Mouse (Mus musculus) thymus, postnatal 10 days (tissue): ENCODE data around the gene Alkbh6.

Experiments
- DNase-seq, 2 experiments: peaks; one replicate each; pipeline ENCODE4 v3.0.0; 2021; ENCODE audit warnings: low spot score in 2 of 2

The Alkbh6 gene

DNA sequence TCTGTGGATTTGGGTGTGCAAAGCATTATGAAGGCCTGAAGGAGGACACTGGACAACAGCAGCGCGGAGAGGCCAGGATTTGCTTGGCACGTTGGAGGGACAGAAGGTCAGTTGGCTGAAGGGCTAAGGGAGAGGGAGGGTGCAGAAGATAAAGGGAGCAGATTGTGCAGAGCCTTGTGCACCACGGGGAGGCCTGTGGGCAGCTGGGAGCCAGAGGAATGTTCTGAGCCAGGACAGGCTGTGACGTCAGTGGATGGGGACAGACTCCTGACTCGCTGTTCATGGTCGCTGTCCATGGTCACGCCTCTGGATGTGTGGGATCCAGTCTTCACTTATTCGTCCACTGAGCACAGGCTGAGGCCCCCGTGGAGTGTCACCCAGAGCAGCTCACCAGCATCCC lies 13.4 kb upstream of the Alkbh6 start:
- DNase-seq, result no peak

DNA sequence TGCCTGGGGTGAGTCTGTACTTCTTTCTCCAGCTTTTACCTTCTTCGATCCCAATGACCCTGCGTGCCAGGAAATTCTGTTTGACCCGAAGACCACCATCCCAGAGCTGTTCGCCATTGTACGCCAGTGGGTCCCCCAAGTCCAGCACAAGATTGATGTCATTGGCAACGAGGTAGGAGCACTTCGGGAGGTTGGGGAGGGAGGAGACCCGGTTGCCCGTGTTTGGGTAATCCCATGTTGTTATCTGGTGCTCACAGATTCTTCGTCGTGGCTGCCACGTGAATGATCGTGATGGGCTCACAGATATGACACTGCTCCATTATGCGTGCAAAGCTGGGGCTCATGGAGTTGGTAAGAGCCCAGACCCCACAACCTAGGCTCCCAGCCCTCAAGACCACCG lies 11.7 kb upstream of the Alkbh6 start:
- no peak for DNase-seq

DNA sequence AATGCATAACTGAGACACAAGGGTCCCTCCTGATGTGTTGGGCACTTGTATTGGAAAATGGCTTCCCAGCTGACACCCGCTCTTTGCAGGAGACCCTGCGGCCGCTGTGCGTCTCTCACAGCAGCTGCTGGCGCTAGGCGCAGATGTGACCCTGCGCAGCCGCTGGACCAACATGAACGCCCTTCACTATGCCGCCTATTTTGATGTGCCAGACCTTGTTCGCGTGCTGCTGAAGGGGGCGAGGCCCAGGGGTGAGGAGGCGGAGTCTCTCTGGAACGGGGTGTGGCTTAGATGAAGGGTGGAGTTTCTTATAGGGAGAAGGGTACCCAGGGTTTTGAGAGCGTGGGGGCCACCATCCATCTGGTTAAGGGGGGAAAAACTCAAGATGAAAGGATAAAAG lies 11.3 kb upstream of the Alkbh6 start:
- DNase-seq, result no peak

DNA sequence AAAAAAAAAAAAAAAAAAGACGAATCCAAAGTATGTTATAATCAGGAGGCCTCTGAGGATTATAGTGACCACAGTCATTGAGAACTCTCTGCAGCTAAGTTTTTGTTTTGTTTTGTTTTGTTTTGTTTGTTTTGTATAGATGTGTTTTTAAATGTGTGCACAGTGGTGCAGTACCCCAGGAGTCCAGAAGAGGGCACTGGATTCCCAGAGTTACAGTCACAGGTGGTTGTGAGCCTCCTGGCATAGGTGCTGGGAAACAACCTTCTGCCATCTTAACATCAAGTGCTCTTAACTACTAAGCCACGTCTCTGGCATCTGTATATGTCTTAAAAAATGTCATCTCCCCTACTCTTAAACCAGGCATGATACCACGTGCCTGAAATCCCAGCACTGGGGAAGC lies 7.6 kb upstream of the Alkbh6 start:
- DNase-seq, result peak in 1 of 2 experiments; percentile 34

DNA sequence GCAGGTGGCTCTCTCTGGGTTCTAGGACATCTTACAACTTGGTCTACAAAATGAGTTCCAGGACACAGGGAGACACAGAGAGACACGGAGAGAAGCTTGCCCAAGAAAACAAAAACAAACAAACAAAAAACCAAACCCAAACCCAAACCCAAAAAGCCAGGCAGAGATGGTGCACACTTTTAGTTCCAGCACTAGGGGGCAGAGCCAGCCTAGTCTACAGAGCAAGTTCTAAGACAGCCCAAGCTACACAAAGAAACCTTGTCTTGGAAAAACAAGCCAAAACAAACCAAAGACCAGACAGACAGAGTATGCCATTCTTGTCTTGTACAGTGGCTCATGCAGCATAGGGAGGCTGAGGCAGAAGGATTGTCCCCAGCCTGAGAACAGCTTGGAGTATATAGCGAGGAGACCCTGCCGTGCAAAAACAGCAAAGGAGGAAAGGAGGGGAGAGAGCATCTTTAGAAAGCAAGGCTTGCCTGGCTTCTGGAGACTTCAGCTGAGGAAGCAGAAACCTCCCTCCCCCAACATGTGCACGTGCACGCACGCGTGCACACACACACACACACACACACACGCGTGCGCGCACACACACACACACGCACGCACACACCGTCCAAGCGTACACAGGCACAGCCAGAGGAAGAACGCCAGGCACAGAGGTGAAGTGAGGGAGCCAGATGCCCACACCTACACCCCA lies 2.3 kb upstream of the Alkbh6 start:
- no peak for DNase-seq

DNA sequence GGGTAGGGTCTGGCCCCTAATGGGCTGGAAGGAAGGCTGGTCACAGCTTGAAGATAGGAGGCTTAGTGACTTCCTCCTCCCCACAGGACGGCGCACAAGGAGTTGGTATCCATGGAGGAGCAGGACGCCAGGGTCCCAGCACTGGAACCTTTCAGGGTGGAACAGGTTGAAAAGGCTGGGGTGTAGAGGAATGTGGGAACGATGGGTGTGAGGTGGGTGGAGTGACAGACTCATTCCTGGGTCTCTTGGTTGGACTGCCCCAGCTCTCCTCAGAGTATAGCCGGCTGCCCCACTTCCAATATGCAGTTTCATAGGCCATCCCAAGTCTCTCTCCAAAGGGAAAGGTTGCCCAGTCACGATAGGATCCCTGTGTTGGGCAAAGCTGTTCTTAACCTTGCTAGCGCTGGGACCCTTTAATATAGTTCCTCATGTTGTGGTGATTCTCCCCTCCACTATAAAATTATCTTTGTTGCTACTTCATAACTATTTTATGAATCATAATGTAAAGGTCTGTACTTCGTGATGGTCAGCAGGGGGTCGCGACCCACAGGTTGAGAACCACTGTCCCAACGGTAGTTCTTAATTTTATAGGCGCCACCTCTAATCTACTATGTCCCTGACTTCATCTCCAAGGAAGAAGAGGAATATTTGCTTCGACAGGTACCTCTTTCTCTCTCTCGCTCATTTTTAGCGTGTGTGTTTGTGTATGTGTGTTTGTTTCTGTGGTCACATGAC lies 1.0 kb downstream of the Alkbh6 start:
- no peak for DNase-seq

DNA sequence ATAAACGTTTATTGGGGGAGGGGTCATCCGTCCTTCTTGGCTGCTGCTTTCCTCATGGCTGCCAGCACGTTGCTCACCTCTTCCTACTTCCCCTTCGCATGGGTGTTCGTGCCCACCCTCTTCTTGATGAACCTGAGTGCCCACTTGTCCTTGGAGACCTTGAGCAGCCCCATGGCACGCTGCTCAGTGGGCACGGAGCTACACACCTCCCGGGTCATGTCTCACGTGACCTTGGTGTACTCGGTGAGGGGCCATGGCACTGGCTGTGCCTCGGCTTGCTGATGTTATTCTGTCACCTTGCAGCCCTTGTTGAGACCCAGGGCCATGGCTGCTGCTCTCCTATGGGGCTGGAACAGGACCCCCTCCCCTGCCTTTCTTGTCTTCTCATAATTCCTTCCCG lies 1.6 kb downstream of the Alkbh6 start:
- no peak for DNase-seq

DNA sequence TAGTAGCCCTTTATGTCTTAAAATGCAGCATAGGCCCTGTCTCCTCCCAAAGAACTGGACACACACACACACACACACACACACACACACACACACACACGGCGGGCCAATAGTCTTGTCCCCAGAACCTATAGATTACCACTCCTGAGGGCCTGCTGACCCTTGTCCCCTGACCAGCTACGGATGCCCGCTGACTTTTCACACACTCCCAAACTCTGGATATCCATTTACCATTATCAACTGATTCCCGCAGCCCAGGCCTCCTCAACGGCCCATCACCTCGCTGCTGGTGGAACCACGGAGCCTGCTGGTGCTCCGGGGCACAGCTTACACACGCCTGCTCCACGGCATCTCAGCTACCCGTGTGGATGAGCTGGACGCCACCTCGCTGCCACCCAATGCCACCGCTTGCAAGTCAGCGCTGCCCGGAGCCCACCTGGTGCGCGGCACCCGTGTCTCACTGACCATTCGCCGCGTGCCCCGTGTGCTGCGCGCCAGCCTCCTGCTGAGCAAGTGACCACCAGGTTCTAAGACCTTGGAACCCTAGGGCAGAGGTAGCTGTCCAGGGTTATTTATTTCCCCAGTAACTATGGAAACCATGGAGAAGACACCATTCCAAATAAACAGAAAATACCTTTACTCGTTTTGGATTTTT lies 5.3 kb downstream of the Alkbh6 start:
- no peak for DNase-seq

DNA sequence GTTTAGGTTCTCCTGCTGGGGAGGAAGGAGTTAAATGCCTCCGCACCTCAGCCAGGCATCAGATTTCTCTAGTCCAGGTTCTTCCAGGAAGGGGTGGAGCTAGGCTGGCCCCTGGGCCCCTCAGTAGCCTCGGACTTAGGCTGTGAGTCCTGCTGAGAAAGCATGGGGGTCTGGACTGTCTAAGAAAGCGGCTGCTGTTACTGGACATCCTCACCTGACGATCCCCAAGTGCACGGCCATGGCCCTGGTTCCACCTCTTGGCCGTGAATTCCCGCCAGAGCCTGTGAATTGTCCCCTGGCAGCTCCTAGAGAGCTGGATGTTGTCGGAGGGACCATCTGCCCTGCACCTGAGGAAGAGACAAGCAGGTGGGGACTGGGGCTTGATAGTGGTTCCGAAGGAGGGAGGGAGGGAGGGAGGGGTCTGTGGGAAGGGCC lies 6.2 kb downstream of the Alkbh6 start, which contains the start of gene Syne4:
Syne4 (plus strand) TSS at position 87 of the 435 bp plus-strand sequence.
- no peak for DNase-seq

DNA sequence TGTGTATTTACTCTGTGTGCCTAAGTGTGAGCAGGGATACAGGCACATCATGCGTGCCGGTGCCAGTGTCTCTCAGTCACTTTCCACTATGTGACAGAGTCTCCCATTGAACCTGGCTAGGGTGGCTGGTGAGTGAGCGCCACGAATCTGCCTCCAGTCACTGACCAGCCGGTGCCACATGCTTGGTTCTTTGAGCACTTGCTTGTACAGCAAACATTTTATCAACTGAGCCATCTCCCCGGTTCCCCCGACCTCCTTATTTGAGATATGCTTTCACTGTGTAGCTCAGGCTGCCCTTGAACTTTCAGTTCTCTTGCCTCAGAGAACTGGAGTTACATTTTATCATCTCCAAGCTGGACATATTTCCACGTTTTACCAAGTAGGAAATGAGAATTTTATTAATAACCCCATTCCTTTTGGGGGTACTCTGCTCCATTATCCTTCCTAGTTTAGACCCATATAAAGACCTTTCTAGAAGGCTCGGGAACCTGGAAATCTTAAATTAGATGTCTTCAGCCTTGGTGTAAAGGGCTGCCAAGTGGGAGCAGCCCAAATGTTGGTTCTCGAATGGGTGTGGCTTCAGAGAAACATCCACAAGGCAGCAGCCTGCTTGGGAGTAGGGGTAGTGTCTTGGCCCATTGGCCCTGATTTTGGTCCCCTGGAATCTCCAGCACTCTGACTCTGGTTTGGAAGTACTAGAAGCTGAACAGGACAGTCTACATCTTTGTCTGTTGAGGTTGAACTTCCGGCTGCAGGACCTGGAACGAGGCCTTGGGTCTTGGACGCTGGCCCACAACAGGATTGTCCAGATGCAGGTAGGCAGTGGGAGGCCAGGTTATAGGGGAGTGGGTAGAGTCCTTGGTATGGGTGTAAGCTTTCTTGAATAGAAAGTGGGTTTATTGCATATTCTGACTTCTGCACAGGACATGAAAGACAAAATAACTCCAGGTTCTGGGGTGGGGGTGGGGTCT lies 7.3 kb downstream of the Alkbh6 start:
- no peak for DNase-seq

DNA sequence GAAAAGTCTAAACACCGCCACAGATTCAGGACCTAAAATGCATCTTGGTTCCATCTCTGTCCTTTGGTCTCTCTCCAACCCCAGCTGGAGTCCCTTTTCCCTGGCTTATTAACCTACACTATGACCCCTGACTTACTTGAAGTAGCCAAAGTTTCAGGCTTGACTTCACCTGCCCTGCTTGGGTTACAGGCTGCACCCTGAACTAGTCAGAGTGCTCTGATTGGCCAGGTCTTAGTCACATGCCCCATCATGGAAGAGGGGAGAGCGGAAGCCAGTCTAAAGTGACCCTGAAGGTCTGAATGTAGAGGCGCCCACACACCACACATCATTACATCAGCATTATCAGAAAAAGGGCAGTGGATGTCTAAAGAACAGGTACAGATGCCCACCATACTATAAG lies 9.6 kb downstream of the Alkbh6 start:
- DNase-seq, result no peak

DNA sequence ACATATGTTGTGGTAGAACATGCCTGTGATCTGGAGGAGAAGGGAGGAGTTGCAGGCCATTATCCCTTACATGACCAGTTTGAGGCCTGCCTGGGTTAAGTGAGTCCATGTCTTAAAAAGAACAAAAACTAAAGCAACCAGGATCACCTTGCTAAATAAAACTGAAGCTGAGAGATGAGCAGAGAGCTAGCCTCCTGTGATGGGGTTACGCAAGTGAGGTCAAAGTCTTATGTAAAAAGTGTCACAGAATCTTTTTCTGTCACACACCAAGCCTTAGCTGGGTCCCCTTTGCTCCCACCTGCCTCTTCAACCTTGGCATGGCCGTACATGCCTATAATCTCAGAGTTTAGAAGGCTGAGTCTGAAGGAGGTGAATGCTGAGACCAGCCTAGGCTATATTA lies 12.4 kb downstream of the Alkbh6 start:
- DNase-seq, result no peak

DNA sequence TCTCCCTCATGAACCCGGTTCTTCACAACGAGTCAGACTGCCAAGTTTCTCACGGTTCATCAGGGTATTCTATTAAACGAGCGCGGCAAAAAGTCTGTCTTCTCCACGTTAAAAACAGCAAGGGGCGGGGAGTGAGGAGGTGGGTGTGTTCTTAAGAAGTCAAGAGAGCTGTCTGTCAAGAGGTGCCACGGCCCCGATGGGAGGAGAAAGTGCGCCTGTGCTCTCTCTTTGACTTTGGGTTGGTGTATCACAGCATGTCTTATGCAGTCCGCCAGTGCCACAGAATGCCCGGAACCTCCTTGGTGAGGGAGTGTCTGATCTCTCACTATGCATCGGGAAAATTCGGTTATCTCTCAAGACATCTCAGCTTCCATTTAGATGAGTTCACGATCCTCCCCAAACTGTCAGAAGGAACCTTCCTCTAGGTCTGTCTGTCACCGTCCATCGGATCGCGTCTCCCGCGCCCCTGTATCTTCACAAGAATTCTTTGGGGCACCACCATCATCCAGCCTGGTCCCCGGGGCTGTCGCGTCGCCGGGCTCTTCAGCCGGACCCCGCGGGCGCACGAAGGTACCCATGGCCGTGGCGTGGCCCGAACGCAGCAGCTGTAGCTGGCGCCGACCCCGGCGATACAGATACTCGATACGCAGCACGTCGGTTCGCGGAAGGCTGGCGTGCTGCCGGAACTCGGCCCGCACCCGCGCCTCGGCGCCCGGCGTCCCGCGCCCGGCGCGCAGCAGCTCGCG lies 13.2 kb downstream of the Alkbh6 start, which contains the start of gene E130208F15Rik:
E130208F15Rik (plus strand) TSS at position 202 of the 746 bp plus-strand sequence.
- peak; percentile 64 to 71 for DNase-seq

DNA sequence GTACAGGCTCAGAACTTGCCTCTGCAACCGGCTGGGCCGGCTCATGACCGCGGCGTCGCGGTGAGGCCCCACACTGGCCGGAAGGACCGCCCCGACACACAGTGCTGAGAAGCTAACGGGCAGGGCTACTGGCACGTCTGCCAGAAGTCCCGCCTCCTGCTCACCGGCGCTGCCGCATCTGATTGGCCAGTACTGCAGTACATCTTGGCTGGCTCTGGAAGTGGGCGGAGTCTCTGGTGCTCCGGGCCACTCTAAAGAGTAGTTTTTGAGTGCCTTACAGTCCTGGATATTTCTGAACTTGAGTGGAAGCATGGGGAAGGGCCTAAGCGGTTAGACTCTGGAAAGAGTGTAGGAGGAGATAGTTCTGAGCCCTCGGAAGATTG lies 13.8 kb downstream of the Alkbh6 start:
- DNase-seq, result peak; percentile 95 to 96

DNA sequence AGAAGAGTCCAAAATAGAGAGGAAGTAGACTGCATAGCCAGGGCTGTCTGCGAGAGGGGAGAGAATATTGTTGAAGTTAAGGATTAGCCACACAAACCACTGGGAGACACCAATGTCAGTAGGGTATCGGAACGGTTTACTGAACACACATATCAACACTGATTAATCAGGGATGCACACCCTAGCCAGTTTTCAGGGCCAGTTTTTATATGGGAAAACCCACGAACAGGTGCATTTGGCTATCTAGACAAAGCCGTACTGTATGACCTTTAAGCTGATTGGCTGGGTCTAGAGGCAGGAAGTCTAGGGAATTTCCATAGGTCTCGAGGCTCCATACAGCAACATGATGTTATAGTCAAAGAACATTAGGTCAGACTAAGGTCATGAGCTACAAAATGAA lies 14.3 kb downstream of the Alkbh6 start:
- DNase-seq, result no peak

DNA sequence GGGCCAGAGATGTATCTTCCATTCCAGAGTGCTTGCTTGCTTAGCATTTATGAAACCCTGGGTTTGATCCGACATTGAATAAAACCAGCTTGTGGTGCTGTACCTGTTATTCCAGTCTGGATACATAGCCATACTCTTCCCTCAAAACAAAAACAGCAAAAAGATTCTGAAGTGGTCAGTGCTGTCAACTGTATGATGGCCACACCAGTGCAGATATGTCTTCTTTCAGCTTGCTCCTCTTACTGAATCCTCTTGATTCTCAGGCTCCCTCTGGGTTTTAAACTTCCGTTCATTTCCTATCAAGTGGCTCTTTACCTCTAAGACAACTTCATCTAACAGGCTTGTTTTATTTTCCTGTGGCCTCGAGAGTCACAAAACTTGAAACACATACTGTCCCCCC lies 15.3 kb downstream of the Alkbh6 start, which contains the start of gene Sdhaf1:
Sdhaf1 (minus strand) TSS at position 101 of the 400 bp plus-strand sequence.
- DNase-seq, result no peak

DNA sequence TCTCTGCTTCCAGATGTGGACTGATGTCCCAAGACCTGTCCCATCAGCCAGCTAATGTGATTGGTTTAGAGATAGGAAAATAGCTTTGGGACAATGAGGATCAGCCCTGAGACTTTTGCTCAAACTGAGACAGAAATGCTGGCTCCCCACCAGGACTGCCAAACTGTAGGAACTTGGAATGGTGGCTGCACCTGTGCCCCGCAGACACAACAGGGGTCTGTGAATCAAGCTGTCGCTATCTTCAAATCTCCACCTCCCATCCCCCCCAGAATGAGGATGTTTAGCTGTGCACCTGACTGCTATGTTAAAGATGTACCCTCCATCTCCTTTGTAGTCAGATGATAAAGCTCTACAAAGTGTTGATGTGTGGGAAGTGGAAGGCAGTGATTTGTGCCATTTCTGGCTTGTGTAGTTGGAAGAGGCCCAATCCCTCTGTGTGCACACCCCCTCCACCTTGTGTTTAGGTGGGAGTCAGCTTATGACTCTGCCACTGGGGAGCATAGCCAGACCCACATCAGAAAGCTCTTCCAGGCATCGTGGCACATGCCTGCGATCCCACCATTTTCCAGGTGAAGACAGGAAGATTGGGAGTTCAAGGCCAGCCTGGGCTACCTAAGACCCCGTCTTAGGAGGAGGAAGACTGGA lies 15.9 kb downstream of the Alkbh6 start:
- no peak for DNase-seq

DNA sequence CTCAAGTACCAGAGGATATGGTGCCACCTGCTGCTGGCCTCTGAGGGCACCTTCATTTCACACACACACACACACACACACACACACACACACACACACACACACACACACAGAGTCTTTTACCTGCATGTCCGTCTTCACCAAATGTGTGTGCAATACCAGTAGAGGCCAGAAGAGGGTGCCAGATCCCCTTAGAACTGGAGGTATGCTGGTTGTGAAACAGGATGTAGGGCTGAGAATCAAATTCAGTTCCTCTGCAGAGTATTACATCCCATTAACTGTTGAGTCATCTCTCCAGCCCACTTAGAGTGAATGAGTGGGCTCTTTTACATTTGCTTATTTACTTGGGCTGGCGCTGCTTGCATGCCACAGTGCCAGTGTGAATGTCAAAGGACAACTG lies 16.8 kb downstream of the Alkbh6 start:
- peak; percentile 44 to 75 for DNase-seq

DNA sequence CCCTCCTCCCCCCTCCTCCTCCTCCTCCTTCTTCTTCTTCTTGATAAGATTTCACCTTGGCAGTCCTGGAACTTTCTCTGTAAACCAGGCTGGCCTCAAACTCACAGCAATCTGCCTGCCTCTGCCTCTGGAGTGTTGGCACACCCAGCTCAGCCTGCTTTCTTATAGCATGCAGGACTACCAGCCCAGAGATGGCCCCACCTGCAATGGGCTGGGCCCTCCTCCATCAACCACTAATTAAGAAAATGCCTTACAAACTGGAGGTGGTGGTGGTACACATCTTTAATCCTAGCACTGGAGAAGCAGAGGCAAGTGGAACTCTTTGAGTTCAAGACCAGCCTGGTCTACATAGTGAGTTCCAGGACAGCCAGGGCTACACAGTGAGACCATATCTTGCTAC lies 17.9 kb downstream of the Alkbh6 start:
- no peak for DNase-seq

DNA sequence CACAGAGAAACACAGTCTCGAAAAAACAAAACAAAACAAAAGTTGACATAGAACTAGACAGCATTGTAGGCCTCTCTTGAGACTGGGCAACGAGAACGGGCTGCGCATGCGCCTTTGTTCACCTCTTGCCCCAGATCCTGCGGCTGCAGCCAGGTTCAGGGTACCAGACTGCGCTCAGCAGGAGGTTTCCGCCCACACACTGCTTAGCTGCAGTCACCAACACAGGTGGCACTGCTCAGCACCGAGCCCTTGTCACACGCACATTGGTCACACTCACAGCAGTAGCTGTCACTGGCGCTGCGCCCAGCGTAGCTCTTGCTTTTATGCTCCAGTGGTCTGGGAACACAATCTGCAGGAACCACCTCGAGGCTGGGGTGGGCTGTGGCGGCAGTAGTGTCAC lies 18.6 kb downstream of the Alkbh6 start:
- no peak for DNase-seq
